Mouse (Mus musculus): Measurements from ENCODE around the gene Nup160. TPM values are rescaled to one million over a fixed set of nuclear protein-coding genes. Genes with fewer than 3 reads are reported as not detected.

The Nup160 gene
- total RNA-seq, 1 experiment from 2014 or later: 49.7 TPM

DNA sequence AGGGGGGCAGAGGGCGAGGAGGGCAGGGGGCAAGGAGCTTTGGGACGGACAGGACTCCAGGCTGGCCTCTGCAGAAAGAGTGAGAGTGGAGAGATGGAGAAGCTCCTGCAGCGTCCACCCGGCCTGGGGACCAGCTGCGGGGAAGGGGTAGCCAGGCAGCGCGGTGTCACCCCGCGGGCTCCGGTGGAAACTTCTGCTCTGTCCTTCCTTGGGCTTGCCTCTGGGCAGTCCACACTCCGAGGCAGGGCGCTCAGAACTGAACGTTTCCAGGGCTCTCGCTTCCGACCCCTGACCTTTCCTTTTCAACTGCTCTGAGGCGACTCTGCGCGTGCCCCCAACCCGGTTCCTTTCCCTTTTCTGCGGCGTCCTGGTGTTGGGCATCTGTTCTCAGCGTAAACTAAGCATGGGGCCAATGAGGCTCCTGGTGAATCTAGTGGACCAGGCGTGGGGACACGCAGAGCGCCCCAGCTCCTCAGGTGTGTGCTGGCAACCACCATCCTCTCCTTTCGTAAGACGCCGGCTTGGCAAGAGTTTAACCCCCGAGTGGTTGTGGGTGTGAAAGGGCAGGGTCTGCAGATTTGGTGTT is 106.0 kb downstream of the Nup160 start:
- peak; percentile 49 to 57 for ATAC-seq (replicated peaks in 1 of 2; ENCODE audit: insufficient read depth in 1 of 2, low FRiP score in 2 of 2, low TSS enrichment in 1 of 2, low read depth in 1 of 2, poor library complexity in 2 of 2, severe bottlenecking in 2 of 2)

Other genes starting within 250 kb of the Nup160 start
- 31.8 and 42.3 TPM in 2 replicates for gene Ptprj, start 96.6 kb upstream of the Nup160 start, total RNA-seq (2017)
- gene Fnbp4, start 68.2 kb downstream of the Nup160 start, total RNA-seq (2017): 226 and 232 TPM in 2 replicates
- not detected in 2 replicates for gene Agbl2, start 105.5 kb downstream of the Nup160 start, total RNA-seq (2017)
- gene Mtch2, start 169.9 kb downstream of the Nup160 start, total RNA-seq (2017): 138 and 140 TPM in 2 replicates
- not detected in 2 replicates for gene C1qtnf4, start 208.6 kb downstream of the Nup160 start, total RNA-seq (2017)
- gene Kbtbd4, start 227.5 kb downstream of the Nup160 start, total RNA-seq (2017): 25.1 and 37.2 TPM in 2 replicates
- gene Ndufs3, start 227.6 kb downstream of the Nup160 start, total RNA-seq (2017): 62.2 and 92.6 TPM in 2 replicates